Mouse (Mus musculus) layer of hippocampus, postnatal 25 days (tissue): ENCODE measurements around the gene Mthfs. TPM values are rescaled to one million over a fixed set of nuclear protein-coding genes. Genes with fewer than 3 reads are reported as not detected.

ENCODE experiments used
- DNase-seq, 2 experiments: peaks; one replicate each; pipeline ENCODE4 v3.0.0; 2022; ENCODE audit warnings: mixed read lengths in 2 of 2, low spot score in 1 of 2; ENCODE audit errors: extremely low spot score in 1 of 2
- total RNA-seq, 2 experiments: library from RNA; stranded (reverse); gene quantifications; 2 replicates each; pipeline ENCODE4 v1.2.3; 2021

Gene Mthfs
- total RNA-seq, 2 experiments from 2014 or later = 29.0 to 37.9 TPM

GRCm38 (mm10) chr9:89403031-89403430 is 192.6 kb downstream of the Mthfs start:
- DNase-seq = no peak

Other genes starting within 250 kb of the Mthfs start
- under 1 TPM in 1 of 2 experiments, not detected in 1; 0.26 TPM for gene Trim43b, start 117.8 kb upstream of the Mthfs start, total RNA-seq
- 1 to 10 TPM in 1 of 2 experiments, under 1 TPM in 1; 0.87 to 1.3 TPM for gene Bcl2a1b, start 11.5 kb upstream of the Mthfs start, total RNA-seq
- not detected for gene Gm29094, start 11.3 kb upstream of the Mthfs start, total RNA-seq